Mouse (Mus musculus) liver, postnatal 0 days (tissue): ENCODE measurements around the gene Ppp1r35.

Experiments used
- CTCF ChIP-seq: sonication (generic); IDR thresholded peaks from 2 replicates; pipeline ENCODE4 v1.5.1; 2016; ENCODE audit warnings: antibody characterized with exemption, low read depth
- EP300 ChIP-seq: IDR thresholded peaks from 2 replicates; pipeline ENCODE4 v1.6.1; 2016; ENCODE audit warnings: antibody characterized with exemption, low read depth, mild to moderate bottlenecking

DNA sequence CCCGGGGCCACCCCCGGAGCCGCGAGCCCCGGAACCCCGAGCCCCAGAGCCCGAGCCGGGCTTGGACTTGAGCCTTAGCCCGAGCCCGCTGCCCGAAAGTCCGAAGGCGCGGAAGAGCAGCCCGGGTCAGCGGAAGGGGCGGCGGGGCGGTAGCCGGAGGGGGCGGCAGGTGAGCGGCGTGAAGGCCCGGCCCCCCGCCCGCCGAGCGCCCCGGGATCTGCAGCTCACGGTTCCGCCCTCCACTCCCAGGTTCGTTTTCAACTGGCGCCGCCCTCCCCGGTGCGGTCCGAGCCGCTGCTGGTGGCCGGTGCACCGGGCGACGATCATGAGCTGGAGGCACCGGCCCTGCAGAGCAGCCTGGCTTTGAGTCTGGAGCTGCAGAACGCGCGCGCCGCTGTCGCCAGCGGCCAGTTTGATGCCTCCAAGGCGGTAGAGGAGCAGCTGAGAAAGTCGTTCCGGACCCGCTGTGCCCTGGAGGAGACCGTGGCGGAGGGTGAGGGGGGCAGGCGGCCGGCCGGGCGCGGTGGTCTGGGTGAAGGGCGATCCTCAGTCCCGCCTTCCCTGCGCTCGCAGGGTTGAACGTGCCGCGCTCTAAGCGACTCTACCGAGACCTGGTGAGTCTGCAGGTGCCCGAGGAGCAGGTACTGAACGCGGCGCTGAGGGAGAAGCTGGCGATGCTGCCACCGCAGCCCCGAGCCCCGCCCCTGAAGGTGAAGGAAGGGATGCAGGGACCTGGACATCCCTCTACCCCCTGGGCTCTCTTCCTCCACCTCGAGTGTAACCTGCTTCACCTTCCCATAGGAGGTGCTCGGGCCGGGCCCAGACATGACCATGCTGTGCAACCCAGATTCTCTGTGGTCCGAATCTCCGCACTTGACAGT is 644 bp downstream of the Ppp1r35 start:
- TF ChIP-seq EP300 (no peak), CTCF (no peak)
